Mouse (Mus musculus): Measurements from ENCODE around the gene Adgrg6.

Adgrg6 gene

DNA sequence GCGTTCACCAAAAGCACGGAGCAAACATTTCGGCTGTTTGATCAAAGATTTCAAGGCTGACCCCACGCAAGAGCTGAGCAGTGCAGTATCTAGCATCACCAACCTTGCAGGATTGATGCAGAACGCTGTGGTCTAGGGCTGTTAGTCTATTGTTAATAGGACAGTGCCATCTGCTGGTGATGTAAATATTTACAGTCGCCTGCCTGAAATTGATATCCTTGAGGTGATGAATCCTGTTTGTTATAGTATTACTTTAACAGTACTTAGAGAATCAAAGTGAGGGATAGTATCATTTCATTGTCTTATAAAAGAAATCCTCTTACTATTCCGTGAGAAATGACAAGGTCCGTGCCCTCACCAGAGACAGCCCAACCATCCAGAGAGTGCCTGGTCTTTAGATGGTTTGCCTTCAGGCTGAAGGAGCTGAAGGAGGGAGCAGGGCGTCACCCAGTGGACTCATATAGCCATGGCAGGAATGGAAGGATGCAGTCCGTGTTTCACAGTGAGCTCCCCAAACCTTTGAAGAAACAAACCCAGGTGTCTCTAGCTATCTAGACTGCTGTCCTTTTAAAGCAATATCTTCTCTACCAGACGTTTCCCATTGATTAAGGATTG, 154.3 kb downstream of the Adgrg6 start:
- peak; percentile 52 for DNase-seq (ENCODE audit: low spot score)

DNA sequence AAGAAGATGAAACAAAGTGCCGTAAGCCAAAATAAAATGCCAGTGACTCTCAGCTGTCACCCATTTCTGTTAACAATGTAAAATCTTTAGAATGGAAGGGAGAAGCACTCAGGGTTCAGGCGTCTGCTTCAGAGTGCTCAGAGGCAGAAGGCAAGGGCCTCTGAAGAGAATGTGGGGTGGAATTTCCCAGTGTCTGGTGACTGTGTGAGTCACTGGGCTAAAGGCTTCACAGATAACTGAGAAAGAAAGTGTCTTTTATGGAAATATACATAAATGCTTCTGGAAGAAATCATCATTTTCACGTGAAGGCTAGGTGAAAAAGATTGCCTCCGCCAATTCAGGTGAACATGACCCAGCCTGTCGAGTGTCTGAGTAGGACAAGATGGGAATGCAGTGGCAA, 159.9 kb downstream of the Adgrg6 start:
- DNase-seq (ENCODE audit: low spot score): no peak

DNA sequence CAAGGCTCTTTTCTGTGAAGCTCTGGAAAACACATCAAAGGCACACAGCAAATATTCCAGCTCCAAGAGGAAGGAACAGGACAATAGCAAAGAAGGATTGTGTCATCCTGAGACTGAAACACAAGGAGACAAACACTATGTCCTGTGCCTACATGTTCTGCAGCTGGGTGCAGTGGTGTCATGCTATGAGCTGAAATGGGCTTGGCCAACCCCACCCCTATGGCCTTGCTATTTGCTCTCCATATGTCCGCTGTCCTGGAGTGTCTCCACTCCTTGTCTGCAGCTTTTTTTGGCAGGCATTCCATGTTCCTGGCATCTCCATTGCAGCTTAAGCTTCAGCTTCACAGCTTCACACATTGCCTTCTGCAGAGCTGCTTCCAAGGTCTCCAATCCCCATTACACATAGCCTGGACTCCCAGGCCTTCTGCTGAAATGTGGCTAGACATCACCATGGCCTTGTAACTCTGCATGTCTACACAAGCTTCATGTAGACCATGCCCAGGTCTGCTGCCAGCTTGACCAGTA, 180.3 kb downstream of the Adgrg6 start:
- DNase-seq (ENCODE audit: low spot score): peak; percentile 7

DNA sequence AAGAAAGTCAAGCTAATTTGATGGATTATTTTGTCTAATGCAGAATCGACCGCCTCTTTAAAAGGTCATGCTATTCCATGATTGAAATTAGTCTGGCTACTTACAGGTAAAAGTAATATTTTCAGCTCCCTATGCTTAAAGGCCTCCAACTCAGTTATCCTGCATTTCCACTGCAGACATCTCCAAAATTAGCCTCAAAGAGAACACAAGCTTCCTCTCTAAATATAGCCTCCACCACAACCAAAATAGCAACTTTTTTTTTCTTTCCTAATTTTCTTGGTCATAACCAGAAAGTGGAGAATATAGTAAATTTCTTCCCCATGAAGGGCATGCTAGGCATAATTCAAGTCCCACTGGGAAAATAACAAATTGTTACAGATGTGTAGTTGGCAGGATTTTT, 182.2 kb downstream of the Adgrg6 start:
- DNase-seq (ENCODE audit: low spot score): no peak

DNA sequence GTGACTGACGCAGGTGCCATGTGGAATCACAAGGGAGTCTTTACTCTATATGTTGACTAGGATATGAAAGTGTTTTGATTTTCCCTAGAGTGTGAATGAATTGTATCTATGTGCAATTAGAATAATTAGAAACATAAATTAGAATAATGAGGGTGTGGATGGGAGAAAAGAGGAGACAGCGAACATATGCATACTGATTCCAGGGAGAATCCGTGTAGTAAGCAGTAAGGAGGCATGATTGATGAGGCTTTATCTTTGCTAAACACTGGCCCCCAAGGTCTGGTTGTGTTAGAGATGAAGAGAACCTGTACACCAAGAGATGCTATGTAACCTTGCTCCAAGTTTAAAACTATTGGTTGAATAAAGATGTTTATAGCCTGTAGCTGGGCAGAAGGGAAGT, 187.2 kb downstream of the Adgrg6 start:
- DNase-seq (ENCODE audit: low spot score): no peak
